Mouse (Mus musculus): Measurements from ENCODE around the gene Tor1b.

GRCm38 (mm10) chr2:30994853-30995252 lies 42.1 kb downstream of the Tor1b start:
- TF ChIP-seq CTCF (IDR thresholded peaks at IDR 0.05; ENCODE audit: low read depth): no peak
- TF ChIP-seq EP300 (optimal IDR thresholded peaks at IDR 0.05): no peak

Measured in stomach, postnatal 0 days (tissue).